Mouse (Mus musculus): ENCODE data around the gene Cdk4.

DNA sequence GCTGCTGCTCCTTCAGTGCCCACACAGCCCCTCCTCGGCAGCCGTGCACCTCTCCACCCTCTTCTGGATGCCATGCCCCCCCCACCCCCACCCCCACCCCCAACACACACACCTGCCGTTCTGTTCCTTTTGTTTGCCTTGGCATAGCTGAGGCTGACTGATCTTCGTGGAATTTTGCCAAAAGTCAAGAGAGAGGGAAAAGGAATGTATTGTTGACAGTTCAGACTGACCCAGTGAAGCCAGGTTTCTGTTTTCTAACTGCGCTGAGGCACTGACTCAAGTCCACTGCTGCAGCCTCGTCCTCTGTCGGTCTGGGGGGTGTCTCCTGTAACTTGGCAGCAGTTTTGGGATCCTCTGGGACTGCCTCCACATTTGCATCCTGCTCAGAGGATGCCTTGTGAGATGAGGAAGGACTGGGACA, 31.1 kb downstream of the Cdk4 start:
- TF ChIP-seq CTCF (IDR thresholded peaks at IDR 0.05; ENCODE audit: low read depth, low read length) (no peak), POLR2A (IDR thresholded peaks at IDR 0.05; ENCODE audit: borderline replicate concordance, low read depth, low read length) (no peak)
